Mouse (Mus musculus) brain, embryonic 18.5 days (tissue): ENCODE data around the gene Trmt2a.
"Not testable (repeated sequence)": the region's sequence is repeated elsewhere in the genome, so short reads cannot be mapped to it uniquely, and the experiment has no call there.

ENCODE experiments used
- DNase-seq: peaks from one replicate; pipeline ENCODE4 v3.0.0-alpha.2; 2012; ENCODE audit warnings: low read depth, low spot score

Trmt2a gene

GRCm38 (mm10) chr16:18288581-18289061 lies 40.1 kb downstream of the Trmt2a start:
- no peak for DNase-seq

GRCm38 (mm10) chr16:18289067-18289588 lies 40.6 kb downstream of the Trmt2a start, which contains the start of gene Dgcr8:
Gene Dgcr8, minus strand, starts transcription at chr16:18289246.
- DNase-seq = peak; percentile 94

GRCm38 (mm10) chr16:18289614-18290013 lies 41.1 kb downstream of the Trmt2a start:
- not testable (repeated sequence) for DNase-seq
